Mouse (Mus musculus) embryonic facial prominence, embryonic 13.5 days (tissue): ENCODE results near the gene Natd1. TPM values are rescaled to one million over a fixed set of nuclear protein-coding genes. Genes with fewer than 3 reads are reported as not detected.

Source experiments
- ATAC-seq: fragments of 200-750 bp; cut with Nextera tagmentation; 2 replicates; pipeline ENCODE4 v1.8.0; 2017; ENCODE audit warnings: low read depth; ENCODE audit not compliant: insufficient number of reproducible peaks, insufficient read depth, low FRiP score, low TSS enrichment
- H3K27ac ChIP-seq: fragments of 300-500 bp; sonication (generic); 2 replicates; pipeline ENCODE4 v1.5.1; 2015; ENCODE audit warnings: moderate library complexity, mild to moderate bottlenecking, inconsistent platforms
- H3K27me3 ChIP-seq: fragments of 300-500 bp; sonication (generic); 2 replicates; pipeline ENCODE4 v1.6.1; 2015; ENCODE audit warnings: mild to moderate bottlenecking, inconsistent platforms
- H3K36me3 ChIP-seq: fragments of 300-500 bp; sonication (generic); 2 replicates; pipeline ENCODE4 v1.6.1; 2015; ENCODE audit warnings: mild to moderate bottlenecking, inconsistent platforms
- H3K4me1 ChIP-seq: fragments of 300-500 bp; sonication (generic); 2 replicates; pipeline ENCODE4 v1.6.1; 2015; ENCODE audit warnings: inconsistent platforms
- H3K4me2 ChIP-seq: fragments of 300-500 bp; sonication (generic); 2 replicates; pipeline ENCODE4 v1.6.1; 2015; ENCODE audit warnings: moderate library complexity, mild to moderate bottlenecking, inconsistent platforms
- H3K4me3 ChIP-seq: fragments of 300-500 bp; sonication (generic); 2 replicates; pipeline ENCODE4 v1.5.1; 2015; ENCODE audit warnings: mild to moderate bottlenecking, inconsistent platforms
- H3K9ac ChIP-seq: fragments of 300-500 bp; sonication (generic); 2 replicates; pipeline ENCODE4 v1.6.1; 2015; ENCODE audit warnings: mild to moderate bottlenecking, inconsistent platforms
- H3K9me3 ChIP-seq: fragments of 300-500 bp; sonication (generic); 2 replicates; pipeline ENCODE4 v1.6.1; 2016; ENCODE audit warnings: inconsistent platforms
- WGBS: fragments of 180-500 bp; shearing (Covaris S2); methylation state at CpG from one replicate; pipeline ENCODE4 v1.1.7; 2015; ENCODE audit warnings: mixed read lengths; 5-methylcytosine and 5-hydroxymethylcytosine counted together
- polyA plus RNA-seq: library from polyadenylated mRNA; unstranded; fragments of >200 nt; fragmentation: Nextera tagmentation; extraction: Ambion mirVana; gene quantifications from 2 replicates; pipeline ENCODE4 v1.2.1, GENCODE M21; 2015

The Natd1 gene
- polyA plus RNA-seq, 1 experiment from 2014 or later = 20.0 TPM

DNA sequence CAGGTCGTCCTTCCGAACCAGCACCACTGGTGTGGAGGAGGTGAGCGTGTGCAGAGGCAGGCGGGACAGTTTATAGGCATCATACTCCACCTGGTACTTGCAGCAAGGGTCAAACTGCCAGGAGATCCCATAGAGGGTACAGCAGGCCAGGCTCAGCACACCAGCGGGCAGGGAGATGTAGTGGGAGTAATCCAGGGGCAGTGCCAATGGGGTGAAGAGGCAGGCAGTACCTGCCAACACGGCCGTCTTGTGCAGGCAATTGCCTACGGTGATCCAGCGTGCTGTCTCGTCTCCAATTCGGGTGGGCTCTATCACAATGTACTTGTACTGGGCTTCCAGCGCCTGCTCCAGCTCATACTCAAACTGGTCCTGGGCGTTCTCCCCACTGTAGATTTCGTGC, 49.6 kb downstream of the Natd1 start:
- 91% methylated on average over 14 of the region's 14 CpGs for WGBS
- Histone ChIP-seq H3K27ac (no peak overlapping the region), H3K4me1 (peaks cover 8% of the 10 kb centered on the region; the same call in 1 of the 2 replicates), H3K4me3 (no peak overlapping the region), H3K9ac (no peak overlapping the region), H3K9me3 (no peaks in the 10 kb centered on the region), H3K27me3 (no peaks in the 10 kb centered on the region), H3K36me3 (peaks cover 48% of the 10 kb centered on the region), H3K4me2 (no peak overlapping the region)
- ATAC-seq = no peak

DNA sequence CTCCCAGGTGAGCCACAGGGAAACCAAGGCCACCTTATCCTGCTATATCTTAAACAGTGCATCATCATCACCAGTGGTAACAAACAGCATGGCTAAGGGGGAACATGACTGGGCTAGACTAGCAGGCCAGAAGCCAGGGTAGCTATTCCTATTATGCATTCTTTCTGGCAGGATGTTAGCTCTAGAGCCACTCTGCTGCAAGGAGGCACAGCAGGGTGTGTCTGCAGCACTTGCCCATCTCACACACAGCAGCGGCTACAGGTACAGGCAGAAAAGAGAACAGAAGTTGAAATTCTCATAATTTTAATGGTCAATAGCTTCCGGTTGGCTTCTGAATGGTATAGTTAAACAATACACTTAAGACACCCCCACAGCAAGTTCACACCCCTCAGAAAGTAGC, 50.4 kb downstream of the Natd1 start:
- H3K9me3 ChIP-seq = no peaks in the 10 kb centered on the region
- H3K36me3 ChIP-seq = peaks cover 52% of the 10 kb centered on the region
- H3K4me2 ChIP-seq = no peak overlapping the region
- whole genome bisulfite sequencing = 94% methylated on average over 2 of the region's 2 CpGs
- H3K27me3 ChIP-seq = no peaks in the 10 kb centered on the region
- H3K4me3 ChIP-seq = no peak overlapping the region
- no peak for ATAC-seq
- no peak overlapping the region for H3K9ac ChIP-seq
- no peak overlapping the region for H3K27ac ChIP-seq
- H3K4me1 ChIP-seq = peaks cover 8% of the 10 kb centered on the region; the same call in 1 of the 2 replicates

DNA sequence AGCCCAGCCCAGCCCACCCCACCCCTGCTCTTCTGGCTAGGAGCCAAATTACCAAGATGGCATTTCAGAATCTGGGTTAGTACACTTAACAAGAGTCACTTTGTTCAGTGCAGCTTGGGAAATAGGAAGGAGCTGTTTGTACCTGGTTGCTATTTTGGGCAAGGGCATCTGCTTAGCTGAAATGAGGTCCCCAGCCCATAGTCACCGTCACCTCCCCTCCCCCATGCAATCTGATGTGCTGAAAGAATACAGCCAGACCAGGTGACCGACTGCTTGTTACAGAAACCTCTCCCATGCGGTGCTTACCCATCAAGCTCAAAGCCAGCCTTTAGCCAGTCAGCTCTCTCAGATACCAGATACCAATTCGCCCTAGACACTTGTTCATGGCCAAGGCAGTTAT, 51.4 kb downstream of the Natd1 start:
- H3K4me3 ChIP-seq = no peak overlapping the region
- no peaks in the 10 kb centered on the region for H3K9me3 ChIP-seq
- H3K4me1 ChIP-seq = peaks cover 8% of the 10 kb centered on the region; the same call in 1 of the 2 replicates
- no peak overlapping the region for H3K9ac ChIP-seq
- WGBS = 87% methylated on average over 4 of the region's 4 CpGs
- peaks cover 62% of the 10 kb centered on the region for H3K36me3 ChIP-seq
- no peaks in the 10 kb centered on the region for H3K27me3 ChIP-seq
- H3K4me2 ChIP-seq = no peak overlapping the region
- ATAC-seq = no peak
- H3K27ac ChIP-seq = no peak overlapping the region

DNA sequence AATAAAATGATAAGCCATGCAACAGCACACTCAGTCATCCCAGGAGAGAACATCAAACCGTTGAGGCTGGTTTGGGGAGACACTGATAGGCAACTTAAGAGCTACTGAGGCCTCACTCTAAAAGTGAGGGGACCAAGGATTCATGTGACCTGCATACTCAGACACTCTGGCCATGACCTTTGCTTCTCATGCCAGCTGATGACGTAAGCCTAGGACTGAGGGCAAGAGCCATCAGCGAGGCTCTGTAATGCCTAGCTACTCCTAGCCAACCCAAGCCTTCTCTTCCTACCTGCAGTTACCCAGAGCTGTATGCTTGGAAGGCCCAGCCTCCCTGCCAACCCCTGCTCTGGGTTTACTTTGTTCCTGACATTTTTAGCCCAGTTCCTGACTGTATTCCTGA, 52.6 kb downstream of the Natd1 start:
- H3K36me3 ChIP-seq = peaks cover 67% of the 10 kb centered on the region
- 85% methylated on average over 3 of the region's 3 CpGs for WGBS
- peaks cover 5% of the 10 kb centered on the region; the same call in 1 of the 2 replicates for H3K4me1 ChIP-seq
- no peak overlapping the region for H3K27ac ChIP-seq
- H3K9me3 ChIP-seq = no peaks in the 10 kb centered on the region
- no peaks in the 10 kb centered on the region for H3K27me3 ChIP-seq
- H3K4me2 ChIP-seq = no peak overlapping the region
- ATAC-seq = no peak
- H3K4me3 ChIP-seq = no peak overlapping the region
- no peak overlapping the region for H3K9ac ChIP-seq

DNA sequence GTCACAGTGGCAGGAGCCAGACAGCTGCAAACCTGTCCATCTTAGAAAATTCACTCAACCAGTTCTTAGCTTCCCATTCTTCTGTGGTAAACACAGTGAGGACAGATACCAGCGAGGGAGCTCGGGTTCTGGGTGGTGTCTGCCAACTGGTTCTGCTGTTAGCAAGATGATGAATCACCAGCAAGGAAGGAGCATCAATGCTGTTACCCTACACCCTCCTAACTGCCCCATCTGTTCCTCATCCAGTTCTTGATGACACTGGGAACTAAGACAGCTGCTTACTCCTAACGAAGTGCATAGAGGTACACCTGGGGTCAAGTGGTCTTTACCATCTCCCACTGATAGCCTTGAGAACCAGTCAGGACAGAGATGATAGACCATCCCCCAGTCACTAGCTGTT, 58.0 kb downstream of the Natd1 start:
- no peaks in the 10 kb centered on the region for H3K27me3 ChIP-seq
- no peaks in the 10 kb centered on the region for H3K4me1 ChIP-seq
- H3K27ac ChIP-seq = no peak overlapping the region
- H3K9ac ChIP-seq = no peak overlapping the region
- H3K9me3 ChIP-seq = no peaks in the 10 kb centered on the region
- no peak overlapping the region for H3K4me2 ChIP-seq
- peaks cover 82% of the 10 kb centered on the region for H3K36me3 ChIP-seq
- no peak overlapping the region for H3K4me3 ChIP-seq
- WGBS = 70% methylated on average over 3 of the region's 3 CpGs
- ATAC-seq = no peak

Other genes with a start within 250 kb of the Natd1 start
- gene Llgl1, start 215.0 kb downstream of the Natd1 start, polyA plus RNA-seq = 73.5 and 73.8 TPM in 2 replicates
- gene Flii, start 187.5 kb downstream of the Natd1 start, polyA plus RNA-seq = 65.2 and 68.7 TPM in 2 replicates
- gene Mief2, start 186.4 kb downstream of the Natd1 start, polyA plus RNA-seq = 15.6 and 17.8 TPM in 2 replicates
- 19.9 and 23.0 TPM in 2 replicates for gene Top3a, start 137.4 kb downstream of the Natd1 start, polyA plus RNA-seq
- 6.2 and 6.4 TPM in 2 replicates for gene Smcr8, start 137.2 kb downstream of the Natd1 start, polyA plus RNA-seq
- 50.1 and 55.5 TPM in 2 replicates for gene Shmt1, start 103.0 kb downstream of the Natd1 start, polyA plus RNA-seq
- gene Dhrs7b, start 84.1 kb downstream of the Natd1 start, polyA plus RNA-seq = 37.2 and 39.5 TPM in 2 replicates
- gene Tmem11, start 35.5 kb downstream of the Natd1 start, polyA plus RNA-seq = 59.5 and 61.9 TPM in 2 replicates
- gene Map2k3, start 17.3 kb upstream of the Natd1 start, polyA plus RNA-seq = 92.1 and 92.2 TPM in 2 replicates
- gene Kcnj12, start 107.8 kb upstream of the Natd1 start, polyA plus RNA-seq = 0.20 and 0.21 TPM in 2 replicates
- gene Tnfrsf13b, start 212.0 kb upstream of the Natd1 start, polyA plus RNA-seq = 2.0 and 2.1 TPM in 2 replicates